ENCODE assay signal across 9 mouse cellular contexts in genomic region chr11:11499944-11500343, GRCm38 (mm10). TPM values are rescaled to one million over a fixed set of nuclear protein-coding genes. Genes with fewer than 3 reads are reported as not detected.
DNase-seq lines count a peak whose midpoint lies in the region; ATAC-seq and TF ChIP-seq lines count a peak whose summit lies in the region.
"Had no signal": no experiment of that assay in that cellular context is flagged by ENCODE, and none has a peak within 500 bp of the region (broad histone marks: within the 10 kb centered on the region; RNA-seq: fewer than 3 reads in every experiment).

No protein-coding gene starts in this region.

- intact Hi-C loops in left cerebral cortex, postnatal 4 days (cut with DNase I), result loop anchor here (5.0 kb wide), 1 partner anchor 287 kb away; no protein-coding TSS in a partner anchor

- no peaks in the 10 kb centered on the region for H3K4me1 ChIP-seq in kidney, embryonic 14.5 days (ENCODE audit: control insufficient read depth, insufficient read depth, low read length)
- H3K4me1 ChIP-seq in forebrain, embryonic 12.5 days, result no peaks in the 10 kb centered on the region
- H3K4me1 ChIP-seq in stomach, postnatal 0 days (replicated peaks; ENCODE audit: control insufficient read depth, insufficient read depth), result no peaks in the 10 kb centered on the region

- TF ChIP-seq CTCF in stomach, postnatal 0 days (IDR thresholded peaks at IDR 0.05; ENCODE audit: low read depth), result peak; percentile 70

- no peak overlapping the region for H3K27ac ChIP-seq in kidney, embryonic 14.5 days (ENCODE audit: low read depth, low read length)
- H3K27ac ChIP-seq in forebrain, embryonic 12.5 days, result no peak overlapping the region
- no peak overlapping the region for H3K27ac ChIP-seq in stomach, postnatal 0 days (replicated peaks)

- H3K9ac ChIP-seq in kidney, embryonic 14.5 days (ENCODE audit: low read depth, low read length), result no peak overlapping the region
- no peak overlapping the region for H3K9ac ChIP-seq in forebrain, embryonic 12.5 days
- H3K9ac ChIP-seq in stomach, postnatal 0 days (ENCODE audit: low read length), result no peak overlapping the region

- H3K4me2 ChIP-seq in kidney, embryonic 14.5 days (replicated peaks; ENCODE audit: low read depth, low read length), result no peak overlapping the region
- peak overlapping the region; percentile 19; the same call in 1 of the 2 replicates for H3K4me2 ChIP-seq in forebrain, embryonic 12.5 days
- H3K4me2 ChIP-seq in stomach, postnatal 0 days (replicated peaks; ENCODE audit: low read depth), result no peak overlapping the region

- no peaks in the 10 kb centered on the region for H3K27me3 ChIP-seq in kidney, embryonic 14.5 days (ENCODE audit: control insufficient read depth, insufficient read depth, low read length)
- no peaks in the 10 kb centered on the region for H3K27me3 ChIP-seq in forebrain, embryonic 12.5 days
- no peaks in the 10 kb centered on the region for H3K27me3 ChIP-seq in stomach, postnatal 0 days (ENCODE audit: control insufficient read depth, insufficient read depth, low read length)

- WGBS in kidney, embryonic 14.5 days, result 24% methylated on average over 10 of the region's 10 CpGs
- WGBS in forebrain, embryonic 12.5 days, result 22% methylated on average over 10 of the region's 10 CpGs
- WGBS in stomach, postnatal 0 days, result 25% methylated on average over 10 of the region's 10 CpGs

- no peak overlapping the region for H3K4me3 ChIP-seq in kidney, embryonic 14.5 days (ENCODE audit: low read length)
- H3K4me3 ChIP-seq in forebrain, embryonic 12.5 days (replicated peaks), result no peak overlapping the region
- H3K4me3 ChIP-seq in stomach, postnatal 0 days (ENCODE audit: low read depth, low read length), result no peak overlapping the region

- ATAC-seq in kidney, embryonic 14.5 days (ENCODE audit: low FRiP score, low TSS enrichment), result no peak
- no peak for ATAC-seq in forebrain, embryonic 12.5 days (ENCODE audit: low FRiP score)
- no peak for ATAC-seq in stomach, postnatal 0 days (ENCODE audit: low FRiP score, low TSS enrichment)

- no peaks in the 10 kb centered on the region for H3K36me3 ChIP-seq in kidney, embryonic 14.5 days (ENCODE audit: control insufficient read depth, insufficient read depth, low read length)
- no peaks in the 10 kb centered on the region for H3K36me3 ChIP-seq in forebrain, embryonic 12.5 days (replicated peaks)
- H3K36me3 ChIP-seq in stomach, postnatal 0 days (ENCODE audit: control insufficient read depth, insufficient read depth, low read length), result no peaks in the 10 kb centered on the region

- no peak for TF ChIP-seq EP300 in stomach, postnatal 0 days (optimal IDR thresholded peaks at IDR 0.05)

- DNase-seq in kidney, adult 18-20 months, result peak; percentile 16
- DNase-seq in CD4-positive helper T cell, adult 2 months (ENCODE audit: low read depth, low spot score), result peak; percentile 72
- DNase-seq in MN1 (ENCODE audit: low spot score), result peak; percentile 11
- peak; percentile 6 for DNase-seq in left cerebral cortex, postnatal 4 days
- no peak for DNase-seq in stomach, postnatal 0 days (ENCODE audit: low spot score)
- DNase-seq in cerebellum, adult 8-10 months, result no peak

- no peaks in the 10 kb centered on the region for H3K9me3 ChIP-seq in kidney, embryonic 14.5 days (ENCODE audit: control insufficient read depth, low read length)
- H3K9me3 ChIP-seq in forebrain, embryonic 12.5 days, result no peaks in the 10 kb centered on the region
- no peaks in the 10 kb centered on the region for H3K9me3 ChIP-seq in stomach, postnatal 0 days (ENCODE audit: control insufficient read depth, low read length)

RNA-seq across cellular contexts. Expression of gene Zpbp, which starts 37.7 kb away (rescaled TPM):
- 0.70 and 1.2 TPM in 2 replicates for polyA plus RNA-seq in kidney, embryonic 14.5 days (2014; fragmentation: Nextera tagmentation; extraction: Ambion mirVana)
- 0.49 and 0.59 TPM in 2 replicates for polyA plus RNA-seq in forebrain, embryonic 12.5 days (2016; fragmentation: Nextera tagmentation; extraction: Ambion mirVana)
- total RNA-seq in left cerebral cortex, postnatal 4 days (2021), result under 1 TPM; 0.81 to 0.82 TPM
- polyA plus RNA-seq in stomach, postnatal 0 days (2015; fragmentation: Nextera tagmentation; extraction: Ambion mirVana), result 0.29 and 0.33 TPM in 2 replicates
- polyA plus RNA-seq: small intestine, adult 2 months had no signal

RNA-seq across cellular contexts. Expression of gene Spata48, which starts 38.0 kb away (rescaled TPM):
- polyA plus RNA-seq in kidney, embryonic 14.5 days (2014; fragmentation: Nextera tagmentation; extraction: Ambion mirVana), result 1.8 and 2.7 TPM in 2 replicates
- polyA plus RNA-seq in forebrain, embryonic 12.5 days (2016; fragmentation: Nextera tagmentation; extraction: Ambion mirVana), result 1.3 and 2.0 TPM in 2 replicates
- 1 to 10 TPM; 1.6 TPM for total RNA-seq in left cerebral cortex, postnatal 4 days (2021)
- 0.78 and 1.2 TPM in 2 replicates for polyA plus RNA-seq in stomach, postnatal 0 days (2015; fragmentation: Nextera tagmentation; extraction: Ambion mirVana)
- polyA plus RNA-seq: small intestine, adult 2 months had no signal

Comparison
In these comparisons a context has a peak if more than half of its experiments do, and no peak if none do; other contexts are left out.
1. DNase-seq: peak in kidney, adult 18-20 months (single experiment), CD4-positive helper T cell, adult 2 months (single experiment), MN1 (single experiment) and left cerebral cortex, postnatal 4 days (single experiment); none in stomach, postnatal 0 days (single experiment) and cerebellum, adult 8-10 months (single experiment).